Mouse (Mus musculus) hindbrain, postnatal 0 days (tissue): ENCODE data around the gene Dnaaf3. TPM values are rescaled to one million over a fixed set of nuclear protein-coding genes. Genes with fewer than 3 reads are reported as not detected.

Experiments used
- ATAC-seq: fragments of 200-750 bp; cut with Nextera tagmentation; 2 replicates; pipeline ENCODE4 v1.8.0; 2017; ENCODE audit warnings: mild to moderate bottlenecking, moderate TSS enrichment, moderate library complexity
- DNase-seq: peaks from one replicate; pipeline ENCODE4 v3.0.0-alpha.2; 2015; ENCODE audit warnings: low spot score
- H3K27ac ChIP-seq: fragments of 300-500 bp; sonication (generic); 2 replicates; pipeline ENCODE4 v1.5.1; 2014; ENCODE audit warnings: mild to moderate bottlenecking
- H3K27me3 ChIP-seq: fragments of 300-500 bp; sonication (generic); 2 replicates; pipeline ENCODE4 v1.6.1; 2014; ENCODE audit warnings: low read length, mixed read lengths; ENCODE audit not compliant: insufficient read depth
- H3K36me3 ChIP-seq: fragments of 300-500 bp; sonication (generic); 2 replicates; pipeline ENCODE4 v1.6.1; 2014; ENCODE audit warnings: low read length, mixed read lengths; ENCODE audit not compliant: insufficient read depth
- H3K4me1 ChIP-seq: fragments of 300-500 bp; sonication (generic); 2 replicates; pipeline ENCODE4 v1.6.1; 2014; ENCODE audit warnings: antibody characterized with exemption, low read length, mixed read lengths; ENCODE audit not compliant: insufficient read depth
- H3K4me2 ChIP-seq: fragments of 300-500 bp; sonication (generic); 2 replicates; pipeline ENCODE4 v1.6.1; 2014; ENCODE audit warnings: low read depth, mild to moderate bottlenecking, low read length, moderate library complexity, mixed read lengths
- H3K4me3 ChIP-seq: fragments of 300-500 bp; sonication (generic); 2 replicates; pipeline ENCODE4 v1.5.1; 2014; ENCODE audit warnings: low read length
- H3K9ac ChIP-seq: fragments of 300-500 bp; sonication (generic); replicated peaks from 2 replicates; pipeline ENCODE4 v1.6.1; 2014; ENCODE audit warnings: mild to moderate bottlenecking, low read length, moderate library complexity, mixed read lengths
- H3K9me3 ChIP-seq: fragments of 300-500 bp; sonication (generic); 2 replicates; pipeline ENCODE4 v1.6.1; 2016; ENCODE audit warnings: low read length, mixed read lengths
- CTCF ChIP-seq: IDR thresholded peaks from 2 replicates; pipeline ENCODE4 v1.5.1; 2016; ENCODE audit warnings: antibody characterized with exemption, control low read depth, low read depth
- WGBS: fragments of 180-500 bp; shearing (Covaris S2); extraction: QIAGEN DNeasy Blood & Tissue Kit; methylation state at CpG from one replicate; pipeline ENCODE4 v1.1.7; 2014; 5-methylcytosine and 5-hydroxymethylcytosine counted together
- polyA plus RNA-seq: library from polyadenylated mRNA; unstranded; fragments of >200 nt; fragmentation: Nextera tagmentation; extraction: Ambion mirVana; gene quantifications from 2 replicates; pipeline ENCODE4 v1.2.1, GENCODE M21; 2015
- total RNA-seq: library from RNA; depleted of rRNA; stranded (reverse); fragments of >200 nt; gene quantifications from 2 replicates; pipeline ENCODE4 v1.2.3, GENCODE M21; 2014

Gene Dnaaf3
- total and polyA plus RNA-seq, 2 experiments from 2014 or later = 2.0 to 3.8 TPM

DNA sequence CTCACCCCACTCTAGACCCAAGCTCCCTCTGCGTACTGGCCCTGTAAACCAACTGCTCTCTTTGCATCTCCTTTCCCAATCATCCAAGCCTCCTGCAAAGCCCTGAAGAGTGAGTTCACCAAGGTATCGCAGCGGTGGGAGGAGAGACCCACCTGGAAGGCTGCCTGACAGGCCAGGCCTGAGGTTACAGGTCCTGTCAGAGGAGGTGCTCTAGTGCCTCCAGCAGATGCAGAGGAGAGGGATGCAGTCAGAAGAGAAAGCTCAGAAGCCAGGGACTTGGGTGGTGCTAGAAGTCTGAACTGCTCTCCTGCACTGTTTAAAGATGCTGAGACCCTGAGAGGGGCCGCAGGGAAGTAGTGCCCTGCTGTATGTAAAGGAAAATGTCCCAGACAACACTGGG, 33.2 kb downstream of the Dnaaf3 start:
- DNase-seq (no peak), ATAC-seq (no peak)
- 85% methylated on average over 4 of the region's 4 CpGs for WGBS
- no peak overlapping the region for H3K27ac ChIP-seq
- H3K9me3 ChIP-seq = no peaks in the 10 kb centered on the region
- H3K4me1 ChIP-seq = peaks cover 30% of the 10 kb centered on the region
- H3K4me3 ChIP-seq = no peak overlapping the region
- no peak overlapping the region for H3K9ac ChIP-seq
- no peak for TF ChIP-seq CTCF
- peak overlapping the region; percentile 91 for H3K4me2 ChIP-seq
- peaks cover 3% of the 10 kb centered on the region; the same call in 1 of the 2 replicates for H3K36me3 ChIP-seq
- no peaks in the 10 kb centered on the region for H3K27me3 ChIP-seq

DNA sequence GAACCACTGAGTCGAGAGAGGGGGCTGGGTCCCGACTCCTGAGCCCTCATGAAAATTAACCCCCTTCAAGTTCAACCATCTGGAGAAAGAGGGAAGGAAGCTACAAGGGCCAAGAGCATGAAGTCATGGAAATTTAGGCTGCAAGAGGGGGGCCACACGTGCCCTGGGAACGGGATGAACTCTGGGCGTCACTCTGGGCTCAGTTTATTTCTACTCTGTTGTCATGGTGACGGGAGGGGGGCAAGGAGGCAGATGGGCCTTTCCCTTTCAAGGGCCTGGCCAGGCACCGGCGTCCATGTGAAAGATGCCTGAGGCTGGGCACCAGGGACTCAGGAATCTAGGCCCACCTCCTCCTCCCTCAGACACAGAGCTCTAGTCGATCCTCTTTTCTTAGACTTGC, 34.0 kb downstream of the Dnaaf3 start:
- DNase-seq = peak; percentile 75
- no peak for TF ChIP-seq CTCF
- no peaks in the 10 kb centered on the region for H3K27me3 ChIP-seq
- 0 out of 2 replicates have a peak overlapping the region, but pooled peaks have one; percentile 32 for H3K27ac ChIP-seq
- peak overlapping the region; percentile 91 for H3K4me2 ChIP-seq
- no peaks in the 10 kb centered on the region for H3K9me3 ChIP-seq
- WGBS = 9% methylated on average over 9 of the region's 9 CpGs
- no peak overlapping the region for H3K9ac ChIP-seq
- no peak overlapping the region for H3K4me3 ChIP-seq
- peaks cover 30% of the 10 kb centered on the region for H3K4me1 ChIP-seq
- ATAC-seq = peak; percentile 19; the same call in 1 of the 2 replicates
- peaks cover 8% of the 10 kb centered on the region; the same call in 1 of the 2 replicates for H3K36me3 ChIP-seq

DNA sequence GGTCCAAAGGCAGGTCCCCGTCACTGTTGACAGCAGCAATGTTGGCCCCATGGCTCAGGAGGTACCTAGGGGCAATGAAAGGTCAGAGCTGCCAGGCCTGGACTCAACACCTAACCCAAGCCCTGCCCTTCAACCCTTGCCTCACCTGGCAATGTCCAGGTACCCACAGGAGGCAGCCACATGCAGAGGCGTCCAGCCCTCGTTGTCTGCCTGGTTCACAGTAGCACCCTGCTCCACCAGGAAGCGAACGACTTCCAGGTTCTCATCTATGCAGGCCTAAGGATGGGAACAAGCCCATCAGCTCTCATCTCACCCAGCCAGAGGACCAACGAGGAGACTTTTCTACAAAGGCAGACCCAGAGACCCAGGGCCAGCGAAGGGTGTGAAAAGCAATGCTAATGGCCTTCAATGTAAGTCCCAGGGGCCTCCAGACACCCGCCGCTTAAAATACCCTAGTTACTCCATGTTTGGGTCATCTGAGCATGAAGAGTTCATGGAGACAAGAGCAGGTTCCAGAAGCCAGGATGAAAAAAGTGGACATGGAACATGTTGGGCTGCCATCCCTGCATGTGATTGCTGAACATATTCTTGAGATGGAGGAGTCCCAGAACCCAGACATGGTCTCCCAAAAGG, 34.9 kb downstream of the Dnaaf3 start:
- no peak for ATAC-seq

DNA sequence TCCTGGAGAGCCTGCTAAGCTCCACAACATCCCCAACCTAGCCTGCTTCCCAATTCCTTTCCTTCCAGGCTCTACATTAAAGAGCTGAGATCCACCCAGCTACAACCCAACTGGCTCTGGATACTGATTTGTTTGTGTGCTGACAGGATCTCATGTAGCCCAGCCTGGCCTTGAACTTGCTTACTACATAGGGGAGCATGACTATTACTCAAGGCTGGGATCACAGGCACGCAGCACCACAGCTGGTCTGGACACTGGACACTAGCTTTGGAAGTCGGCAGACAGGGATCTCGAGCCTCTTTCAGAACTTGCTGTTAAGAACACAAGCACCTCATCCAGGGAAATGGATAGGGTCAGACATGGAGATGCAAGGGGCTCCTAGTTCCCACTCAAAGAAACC, 35.8 kb downstream of the Dnaaf3 start:
- no peak overlapping the region for H3K4me3 ChIP-seq
- peaks cover 8% of the 10 kb centered on the region; the same call in 1 of the 2 replicates for H3K36me3 ChIP-seq
- no peaks in the 10 kb centered on the region for H3K9me3 ChIP-seq
- H3K27ac ChIP-seq = no peak overlapping the region
- H3K4me1 ChIP-seq = peaks cover 30% of the 10 kb centered on the region
- no peak for ATAC-seq
- TF ChIP-seq CTCF = no peak
- no peak overlapping the region for H3K9ac ChIP-seq
- H3K4me2 ChIP-seq = no peak overlapping the region
- DNase-seq = no peak
- 94% methylated on average over 3 of the region's 3 CpGs for WGBS
- H3K27me3 ChIP-seq = no peaks in the 10 kb centered on the region

More for the DNA sequence above, 34.9 kb downstream of the Dnaaf3 start:
- H3K9ac ChIP-seq = no peak overlapping the region
- peaks cover 30% of the 10 kb centered on the region for H3K4me1 ChIP-seq
- H3K27me3 ChIP-seq = no peaks in the 10 kb centered on the region
- no peak overlapping the region for H3K4me3 ChIP-seq
- H3K4me2 ChIP-seq = peak overlapping the region; percentile 91; the same call in 1 of the 2 replicates
- 86% methylated on average over 9 of the region's 9 CpGs for WGBS
- no peaks in the 10 kb centered on the region for H3K9me3 ChIP-seq
- H3K36me3 ChIP-seq = peaks cover 8% of the 10 kb centered on the region; the same call in 1 of the 2 replicates
- no peak overlapping the region for H3K27ac ChIP-seq
- no peak for TF ChIP-seq CTCF
- DNase-seq = no peak

DNA sequence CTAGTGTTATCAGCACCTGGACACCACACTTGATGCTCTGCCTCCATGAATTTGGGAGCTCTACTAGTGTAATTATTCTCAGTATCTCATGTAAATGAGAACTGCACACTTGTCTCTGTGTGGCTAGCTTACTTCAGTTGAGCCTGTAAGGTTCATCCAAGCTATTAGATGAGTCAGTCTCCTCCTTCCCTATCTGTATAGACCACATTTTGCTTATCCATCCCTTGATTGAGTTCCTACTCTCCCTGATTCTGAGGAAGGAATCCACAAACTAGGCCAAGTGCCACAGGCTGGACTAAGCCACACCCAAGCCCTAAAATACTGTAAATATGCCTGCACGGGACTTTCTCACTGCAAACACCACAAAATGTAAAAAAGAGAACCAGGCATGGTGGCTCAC, 38.3 kb downstream of the Dnaaf3 start:
- no peak for DNase-seq
- Histone ChIP-seq H3K27ac (no peak overlapping the region), H3K9ac (no peak overlapping the region), H3K4me2 (no peak overlapping the region), H3K4me3 (no peak overlapping the region), H3K36me3 (peaks cover 16% of the 10 kb centered on the region), H3K9me3 (no peaks in the 10 kb centered on the region), H3K4me1 (peaks cover 12% of the 10 kb centered on the region), H3K27me3 (no peaks in the 10 kb centered on the region)
- TF ChIP-seq CTCF = no peak
- no peak for ATAC-seq
- WGBS = 85% methylated on average over 1 of the region's 1 CpGs

DNA sequence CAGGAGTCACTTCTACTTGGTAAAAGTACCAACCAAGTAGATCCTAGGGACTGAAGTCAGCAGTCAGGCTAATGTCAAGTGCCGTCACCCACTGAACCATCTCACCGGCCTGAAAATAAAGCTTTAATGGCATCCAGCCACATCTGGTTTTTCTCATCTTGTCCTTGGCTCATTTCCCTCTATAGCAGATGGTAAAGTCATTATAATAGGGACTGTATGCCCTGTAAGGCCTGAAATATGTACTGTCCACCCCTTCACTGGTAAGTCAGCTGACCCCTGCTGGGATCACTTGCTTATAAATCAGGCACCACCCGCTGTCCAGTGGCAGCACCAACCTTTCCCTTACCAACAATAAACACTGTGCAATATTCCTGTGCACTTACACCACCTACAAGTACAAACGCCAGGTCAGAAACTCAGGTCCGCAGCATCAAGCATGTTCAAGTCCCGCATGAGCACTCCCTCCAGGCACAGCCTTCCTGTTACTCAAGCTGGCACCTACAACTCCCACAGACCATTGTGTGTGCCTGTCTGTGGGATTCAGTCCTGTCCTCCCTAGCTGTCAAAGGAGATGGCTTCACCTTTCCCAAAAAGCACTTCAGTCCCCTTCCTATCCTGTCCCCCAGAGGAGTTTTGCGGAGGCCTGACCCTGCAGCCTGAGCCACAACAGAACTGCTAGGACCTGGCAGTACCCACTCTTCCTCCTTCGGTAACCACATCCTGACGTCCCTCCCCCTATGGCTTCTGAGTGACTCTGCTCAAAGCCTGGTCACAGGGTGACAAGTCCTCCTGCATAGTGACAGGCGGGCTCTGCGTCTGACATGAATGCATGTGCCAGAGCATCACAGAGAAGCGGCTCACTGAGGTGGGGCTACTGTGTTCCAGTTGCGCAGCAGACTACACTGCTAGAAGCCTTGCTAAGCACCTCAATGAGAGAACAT, 39.7 kb downstream of the Dnaaf3 start:
- H3K4me2 ChIP-seq = no peak overlapping the region
- WGBS = 84% methylated on average over 13 of the region's 13 CpGs
- H3K4me3 ChIP-seq = no peak overlapping the region
- no peaks in the 10 kb centered on the region for H3K27me3 ChIP-seq
- no peak overlapping the region for H3K9ac ChIP-seq
- DNase-seq (no peak), ATAC-seq (no peak)
- no peak for TF ChIP-seq CTCF
- H3K36me3 ChIP-seq = peaks cover 27% of the 10 kb centered on the region
- H3K4me1 ChIP-seq = no peaks in the 10 kb centered on the region
- no peak overlapping the region for H3K27ac ChIP-seq
- no peaks in the 10 kb centered on the region for H3K9me3 ChIP-seq
